Mouse (Mus musculus): ENCODE measurements around the gene Mtx3.
"Not testable (repeated sequence)": the region's sequence is repeated elsewhere in the genome, so short reads cannot be mapped to it uniquely, and the experiment has no call there.

The Mtx3 gene

GRCm38 (mm10) chr13:92844586-92845221 lies at the start of gene Mtx3:
TSS of gene Mtx3 (plus strand) at chr13:92844760.
- peak; percentile 89 for DNase-seq (ENCODE audit: low spot score)

- no peak for DNase-seq (ENCODE audit: low spot score)
Observed at GRCm38 (mm10) chr13:92798830-92799229, 45.7 kb upstream of the Mtx3 start.

GRCm38 (mm10) chr13:92799306-92799925 lies 45.1 kb upstream of the Mtx3 start:
- DNase-seq (ENCODE audit: low spot score) = no peak

- no peak for DNase-seq (ENCODE audit: low spot score)
Observed at GRCm38 (mm10) chr13:92806785-92807184, 37.8 kb upstream of the Mtx3 start.

GRCm38 (mm10) chr13:92807849-92808248 lies 36.7 kb upstream of the Mtx3 start:
- no peak for DNase-seq (ENCODE audit: low spot score)

- not testable (repeated sequence) for DNase-seq (ENCODE audit: low spot score)
Observed at GRCm38 (mm10) chr13:92810592-92810991, 34.0 kb upstream of the Mtx3 start.

- no peak for DNase-seq (ENCODE audit: low spot score)
Observed at GRCm38 (mm10) chr13:92816329-92816728, 28.2 kb upstream of the Mtx3 start.

- no peak for DNase-seq (ENCODE audit: low spot score)
Observed at GRCm38 (mm10) chr13:92817357-92817756, 27.2 kb upstream of the Mtx3 start.

GRCm38 (mm10) chr13:92828820-92829219 lies 15.7 kb upstream of the Mtx3 start:
- DNase-seq (ENCODE audit: low spot score) = peak; percentile 73

- no peak for DNase-seq (ENCODE audit: low spot score)
Observed at GRCm38 (mm10) chr13:92833162-92833561, 11.4 kb upstream of the Mtx3 start.

- no peak for DNase-seq (ENCODE audit: low spot score)
Observed at GRCm38 (mm10) chr13:92846438-92846837, 1.9 kb downstream of the Mtx3 start.

GRCm38 (mm10) chr13:92847336-92847735 lies 2.8 kb downstream of the Mtx3 start:
- no peak for DNase-seq (ENCODE audit: low spot score)

- no peak for DNase-seq (ENCODE audit: low spot score)
Observed at GRCm38 (mm10) chr13:92848002-92848401, 3.4 kb downstream of the Mtx3 start.

- DNase-seq (ENCODE audit: low spot score) = no peak
Observed at GRCm38 (mm10) chr13:92855901-92856300, 11.3 kb downstream of the Mtx3 start.

GRCm38 (mm10) chr13:92858808-92859207 lies 14.2 kb downstream of the Mtx3 start:
- DNase-seq (ENCODE audit: low spot score) = no peak

- DNase-seq (ENCODE audit: low spot score) = no peak
Observed at GRCm38 (mm10) chr13:92859959-92860358, 15.4 kb downstream of the Mtx3 start.

- DNase-seq (ENCODE audit: low spot score) = peak; percentile 41
Observed at GRCm38 (mm10) chr13:92865358-92865757, 20.8 kb downstream of the Mtx3 start.

- DNase-seq (ENCODE audit: low spot score) = no peak
Observed at GRCm38 (mm10) chr13:92866680-92867079, 22.1 kb downstream of the Mtx3 start.

GRCm38 (mm10) chr13:92879514-92879913 lies 35.0 kb downstream of the Mtx3 start:
- DNase-seq (ENCODE audit: low spot score) = no peak

- no peak for DNase-seq (ENCODE audit: low spot score)
Observed at GRCm38 (mm10) chr13:92879933-92880332, 35.4 kb downstream of the Mtx3 start.

GRCm38 (mm10) chr13:92880589-92880988 lies 36.0 kb downstream of the Mtx3 start:
- DNase-seq (ENCODE audit: low spot score) = no peak

- no peak for DNase-seq (ENCODE audit: low spot score)
Observed at GRCm38 (mm10) chr13:92882271-92882985, 37.9 kb downstream of the Mtx3 start.

All from MN1 (cell line).